Mouse (Mus musculus) stomach, postnatal 0 days (tissue): ENCODE measurements around the gene Arhgap24.

Experiments used
- CTCF ChIP-seq: IDR thresholded peaks from 2 replicates; pipeline ENCODE4 v1.5.1; 2016; ENCODE audit warnings: antibody characterized with exemption, low read depth, mild to moderate bottlenecking, moderate library complexity
- EP300 ChIP-seq: optimal IDR thresholded peaks from 2 replicates; pipeline ENCODE3; 2016; ENCODE audit warnings: antibody characterized with exemption

GRCm38 (mm10) chr5:102664988-102665726 lies 184.0 kb downstream of the Arhgap24 start:
- TF ChIP-seq CTCF (no peak), EP300 (no peak)
